In the genomic region with DNA sequence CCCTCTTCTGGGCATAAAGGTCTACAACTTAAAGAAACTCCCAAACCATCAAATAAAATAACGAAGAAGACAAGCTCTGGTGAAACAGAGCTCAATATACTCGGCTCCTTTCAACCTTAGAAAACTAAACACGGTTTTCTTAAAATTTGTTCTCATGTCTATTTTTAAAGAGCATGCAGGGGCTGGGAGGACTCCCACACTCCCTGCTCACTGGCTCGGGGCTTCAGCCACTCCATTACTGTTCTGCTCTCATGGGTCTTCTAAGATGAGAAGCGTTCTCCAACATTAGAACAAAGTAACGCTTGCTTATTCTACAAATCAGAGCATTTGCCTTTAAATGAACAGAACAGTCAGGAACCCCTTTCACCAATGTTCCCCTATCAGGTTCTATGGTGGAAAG, we compare ENCODE assay signal across 23 mouse cellular contexts.
DNase-seq lines count a peak whose midpoint lies in the region; ATAC-seq lines count a peak whose summit lies in the region.
"Had no signal": no experiment of that assay in that cellular context is flagged by ENCODE, and none has a peak within 500 bp of the region (broad histone marks: within the 10 kb centered on the region; RNA-seq: fewer than 3 reads in every experiment).

No protein-coding gene starts in this region.

- no peaks in the 10 kb centered on the region for H3K27me3 ChIP-seq in heart, embryonic 10.5 days (ENCODE audit: insufficient read depth, poor library complexity, severe bottlenecking)
- H3K27me3 ChIP-seq: CH12.LX; embryonic facial prominence, embryonic 12.5 days; forebrain, embryonic 15.5 days; Patski had no signal

- no peaks in the 10 kb centered on the region for H3K9me3 ChIP-seq in heart, embryonic 10.5 days
- H3K9me3 ChIP-seq: embryonic facial prominence, embryonic 10.5 days; embryonic facial prominence, embryonic 12.5 days; forebrain, embryonic 13.5 days; forebrain, embryonic 15.5 days; G1E had no signal

- no peaks in the 10 kb centered on the region for H3K4me1 ChIP-seq in heart, embryonic 10.5 days
- H3K4me1 ChIP-seq: embryonic facial prominence, embryonic 12.5 days had no signal

- H3K4me3 ChIP-seq in heart, embryonic 10.5 days: no peak overlapping the region
- H3K4me3 ChIP-seq: embryonic facial prominence, embryonic 10.5 days; embryonic facial prominence, embryonic 12.5 days; forebrain, embryonic 13.5 days; forebrain, embryonic 15.5 days had no signal

- no peak overlapping the region for H3K27ac ChIP-seq in heart, embryonic 10.5 days
- H3K27ac ChIP-seq: embryonic facial prominence, embryonic 10.5 days; embryonic facial prominence, embryonic 12.5 days; forebrain, embryonic 13.5 days; forebrain, embryonic 15.5 days had no signal

- H3K36me3 ChIP-seq in heart, embryonic 10.5 days: no peaks in the 10 kb centered on the region
- H3K36me3 ChIP-seq: embryonic facial prominence, embryonic 10.5 days; embryonic facial prominence, embryonic 12.5 days; forebrain, embryonic 15.5 days; G1E had no signal

- peak; percentile 47 for ATAC-seq in frontal cortex, adult (ENCODE audit: low TSS enrichment)
- ATAC-seq: activated CD4-positive, CD25-positive, alpha-beta regulatory T cell, adult 4 months; forebrain, embryonic 13.5 days; forebrain, embryonic 15.5 days; Patski had no signal

- no peak for DNase-seq in frontal cortex, postnatal 10 days (ENCODE audit: low spot score in 2 of 2)
- peak; percentile 76 for DNase-seq in heart, adult 11 months
- DNase-seq in heart, embryonic 10.5 days (ENCODE audit: low spot score): no peak
- DNase-seq in right cerebral cortex, adult 18-20 months: peak; percentile 50
- no peak for DNase-seq in right cerebral cortex, adult 2 months (ENCODE audit: low spot score in 2 of 2)
- DNase-seq: adrenal gland, adult 8-10 months; adrenal gland, postnatal 14 days; adrenal gland, postnatal 36 days; B cell, adult 2 months; cerebellum, adult 11-12 months; cerebellum, adult 2 months; cerebellum, adult 9-10 months; cerebellum, postnatal 10 days; cerebellum, postnatal 25 days had no signal

- WGBS in heart, embryonic 10.5 days: 84% methylated on average over 6 of the region's 6 CpGs

Comparison
In these comparisons a context has a peak if more than half of its experiments do, and no peak if none do; other contexts are left out.
1. DNase-seq: peak in heart, adult 11 months (single experiment) and right cerebral cortex, adult 18-20 months (single experiment); none in frontal cortex, postnatal 10 days (0 of 2), heart, embryonic 10.5 days (single experiment) and right cerebral cortex, adult 2 months (0 of 2).